Mouse (Mus musculus): ENCODE data around the gene Ifi208. TPM values are rescaled to one million over a fixed set of nuclear protein-coding genes. Genes with fewer than 3 reads are reported as not detected.
"Not testable (repeated sequence)": the region's sequence is repeated elsewhere in the genome, so short reads cannot be mapped to it uniquely, and the experiment has no call there.

The Ifi208 gene
- polyA plus RNA-seq (2015; fragmentation: Nextera tagmentation; extraction: Ambion mirVana), result 0.14 TPM in 2 replicates

- WGBS, result 27% methylated on average over 3 of the region's 3 CpGs
- H3K4me1 ChIP-seq (ENCODE audit: control insufficient read depth, insufficient read depth, low read length); H3K4me2 ChIP-seq (ENCODE audit: low read depth, low read length): not testable (repeated sequence)
Measured at GRCm38 (mm10) chr1:173673458-173674097, at the start of gene Ifi208. Gene Ifi208 (plus strand): TSS chr1:173673675.

GRCm38 (mm10) chr1:173624052-173624451, 49.4 kb upstream of the Ifi208 start:
- no peak overlapping the region for H3K9ac ChIP-seq (ENCODE audit: low read length)
- ATAC-seq (ENCODE audit: insufficient read depth, low FRiP score), result no peak
- H3K27ac ChIP-seq (ENCODE audit: low read length), result no peak overlapping the region
- no peak overlapping the region for H3K4me3 ChIP-seq (replicated peaks; ENCODE audit: low read length)
- H3K4me2 ChIP-seq (ENCODE audit: low read depth, low read length), result no peak overlapping the region
- WGBS, result 87% methylated on average over 2 of the region's 2 CpGs
- no peaks in the 10 kb centered on the region for H3K27me3 ChIP-seq (ENCODE audit: control insufficient read depth, insufficient read depth, low read length)
- no peaks in the 10 kb centered on the region for H3K9me3 ChIP-seq (replicated peaks; ENCODE audit: control insufficient read depth, low read length)
- no peaks in the 10 kb centered on the region for H3K4me1 ChIP-seq (ENCODE audit: control insufficient read depth, insufficient read depth, low read length)
- H3K36me3 ChIP-seq (ENCODE audit: control insufficient read depth, insufficient read depth, low read length), result no peaks in the 10 kb centered on the region

More at GRCm38 (mm10) chr1:173673458-173674097, at the start of gene Ifi208:
- not testable (repeated sequence) for H3K27me3 ChIP-seq (ENCODE audit: control insufficient read depth, insufficient read depth, low read length); H3K36me3 ChIP-seq (ENCODE audit: control insufficient read depth, insufficient read depth, low read length); H3K9ac ChIP-seq (ENCODE audit: low read length); H3K9me3 ChIP-seq (replicated peaks; ENCODE audit: control insufficient read depth, low read length); ATAC-seq (ENCODE audit: insufficient read depth, low FRiP score); H3K27ac ChIP-seq (ENCODE audit: low read length); H3K4me3 ChIP-seq (replicated peaks; ENCODE audit: low read length)

GRCm38 (mm10) chr1:173626686-173627085, 46.8 kb upstream of the Ifi208 start:
- H3K27me3 ChIP-seq (ENCODE audit: control insufficient read depth, insufficient read depth, low read length), result no peaks in the 10 kb centered on the region
- H3K9ac ChIP-seq (ENCODE audit: low read length), result no peak overlapping the region
- H3K27ac ChIP-seq (ENCODE audit: low read length), result no peak overlapping the region
- 68% methylated on average over 2 of the region's 2 CpGs for WGBS
- no peaks in the 10 kb centered on the region for H3K4me1 ChIP-seq (ENCODE audit: control insufficient read depth, insufficient read depth, low read length)
- no peak overlapping the region for H3K4me2 ChIP-seq (ENCODE audit: low read depth, low read length)
- no peak overlapping the region for H3K4me3 ChIP-seq (replicated peaks; ENCODE audit: low read length)
- H3K36me3 ChIP-seq (ENCODE audit: control insufficient read depth, insufficient read depth, low read length), result no peaks in the 10 kb centered on the region
- H3K9me3 ChIP-seq (replicated peaks; ENCODE audit: control insufficient read depth, low read length), result no peaks in the 10 kb centered on the region
- no peak for ATAC-seq (ENCODE audit: insufficient read depth, low FRiP score)

GRCm38 (mm10) chr1:173630622-173631021, 42.9 kb upstream of the Ifi208 start, which contains the start of gene Ifi209:
Gene Ifi209 (plus strand): TSS chr1:173630917.
- not testable (repeated sequence) for H3K9ac ChIP-seq (ENCODE audit: low read length); H3K27ac ChIP-seq (ENCODE audit: low read length); H3K4me2 ChIP-seq (ENCODE audit: low read depth, low read length); H3K4me3 ChIP-seq (replicated peaks; ENCODE audit: low read length); H3K4me1 ChIP-seq (ENCODE audit: control insufficient read depth, insufficient read depth, low read length); ATAC-seq (ENCODE audit: insufficient read depth, low FRiP score); H3K36me3 ChIP-seq (ENCODE audit: control insufficient read depth, insufficient read depth, low read length); H3K27me3 ChIP-seq (ENCODE audit: control insufficient read depth, insufficient read depth, low read length); H3K9me3 ChIP-seq (replicated peaks; ENCODE audit: control insufficient read depth, low read length)
- WGBS, result 72% methylated on average over 2 of the region's 2 CpGs

- H3K36me3 ChIP-seq (ENCODE audit: control insufficient read depth, insufficient read depth, low read length), result no peaks in the 10 kb centered on the region
- H3K4me3 ChIP-seq (replicated peaks; ENCODE audit: low read length), result no peak overlapping the region
- WGBS, result 85% methylated on average over 5 of the region's 5 CpGs
- no peaks in the 10 kb centered on the region for H3K9me3 ChIP-seq (replicated peaks; ENCODE audit: control insufficient read depth, low read length)
- H3K27me3 ChIP-seq (ENCODE audit: control insufficient read depth, insufficient read depth, low read length), result no peaks in the 10 kb centered on the region
- no peak overlapping the region for H3K9ac ChIP-seq (ENCODE audit: low read length)
- no peak for ATAC-seq (ENCODE audit: insufficient read depth, low FRiP score)
- H3K4me1 ChIP-seq (ENCODE audit: control insufficient read depth, insufficient read depth, low read length), result no peaks in the 10 kb centered on the region
- no peak overlapping the region for H3K27ac ChIP-seq (ENCODE audit: low read length)
- no peak overlapping the region for H3K4me2 ChIP-seq (ENCODE audit: low read depth, low read length)
Measured at GRCm38 (mm10) chr1:173633969-173634645, 39.4 kb upstream of the Ifi208 start.

GRCm38 (mm10) chr1:173645393-173645792, 28.1 kb upstream of the Ifi208 start:
- WGBS, result 64% methylated on average over 2 of the region's 2 CpGs
- H3K27ac ChIP-seq (ENCODE audit: low read length), result no peak overlapping the region
- no peak for ATAC-seq (ENCODE audit: insufficient read depth, low FRiP score)
- no peaks in the 10 kb centered on the region for H3K27me3 ChIP-seq (ENCODE audit: control insufficient read depth, insufficient read depth, low read length)
- no peak overlapping the region for H3K9ac ChIP-seq (ENCODE audit: low read length)
- no peaks in the 10 kb centered on the region for H3K36me3 ChIP-seq (ENCODE audit: control insufficient read depth, insufficient read depth, low read length)
- H3K4me1 ChIP-seq (ENCODE audit: control insufficient read depth, insufficient read depth, low read length), result no peaks in the 10 kb centered on the region
- no peak overlapping the region for H3K4me2 ChIP-seq (ENCODE audit: low read depth, low read length)
- no peak overlapping the region for H3K4me3 ChIP-seq (replicated peaks; ENCODE audit: low read length)
- H3K9me3 ChIP-seq (replicated peaks; ENCODE audit: control insufficient read depth, low read length), result no peaks in the 10 kb centered on the region

- 77% methylated on average over 4 of the region's 4 CpGs for WGBS
- Histone ChIP-seq H3K27ac (ENCODE audit: low read length) (no peak overlapping the region), H3K4me3 (replicated peaks; ENCODE audit: low read length) (no peak overlapping the region), H3K4me2 (ENCODE audit: low read depth, low read length) (no peak overlapping the region), H3K9me3 (replicated peaks; ENCODE audit: control insufficient read depth, low read length) (no peaks in the 10 kb centered on the region), H3K4me1 (ENCODE audit: control insufficient read depth, insufficient read depth, low read length) (no peaks in the 10 kb centered on the region), H3K27me3 (ENCODE audit: control insufficient read depth, insufficient read depth, low read length) (no peaks in the 10 kb centered on the region), H3K36me3 (ENCODE audit: control insufficient read depth, insufficient read depth, low read length) (no peaks in the 10 kb centered on the region), H3K9ac (ENCODE audit: low read length) (no peak overlapping the region)
- ATAC-seq (ENCODE audit: insufficient read depth, low FRiP score), result no peak
Measured at GRCm38 (mm10) chr1:173657973-173658372, 15.5 kb upstream of the Ifi208 start.

- WGBS, result 88% methylated on average over 1 of the region's 1 CpGs
- H3K4me3 ChIP-seq (replicated peaks; ENCODE audit: low read length); H3K4me1 ChIP-seq (ENCODE audit: control insufficient read depth, insufficient read depth, low read length); H3K27ac ChIP-seq (ENCODE audit: low read length); H3K9me3 ChIP-seq (replicated peaks; ENCODE audit: control insufficient read depth, low read length); H3K9ac ChIP-seq (ENCODE audit: low read length); H3K36me3 ChIP-seq (ENCODE audit: control insufficient read depth, insufficient read depth, low read length); H3K4me2 ChIP-seq (ENCODE audit: low read depth, low read length); ATAC-seq (ENCODE audit: insufficient read depth, low FRiP score); H3K27me3 ChIP-seq (ENCODE audit: control insufficient read depth, insufficient read depth, low read length): not testable (repeated sequence)
Measured at GRCm38 (mm10) chr1:173678605-173679004, 5.1 kb downstream of the Ifi208 start.

- WGBS, result 84% methylated on average over 1 of the region's 1 CpGs
- no peak overlapping the region for H3K27ac ChIP-seq (ENCODE audit: low read length)
- H3K4me2 ChIP-seq (ENCODE audit: low read depth, low read length), result no peak overlapping the region
- H3K4me3 ChIP-seq (replicated peaks; ENCODE audit: low read length), result no peak overlapping the region
- H3K9ac ChIP-seq (ENCODE audit: low read length), result no peak overlapping the region
- no peaks in the 10 kb centered on the region for H3K27me3 ChIP-seq (ENCODE audit: control insufficient read depth, insufficient read depth, low read length)
- no peak for ATAC-seq (ENCODE audit: insufficient read depth, low FRiP score)
- no peaks in the 10 kb centered on the region for H3K9me3 ChIP-seq (replicated peaks; ENCODE audit: control insufficient read depth, low read length)
- H3K36me3 ChIP-seq (ENCODE audit: control insufficient read depth, insufficient read depth, low read length), result no peaks in the 10 kb centered on the region
- H3K4me1 ChIP-seq (ENCODE audit: control insufficient read depth, insufficient read depth, low read length), result no peaks in the 10 kb centered on the region
Measured at GRCm38 (mm10) chr1:173694270-173694669, 20.8 kb downstream of the Ifi208 start.
